Mouse (Mus musculus) ES-Bruce4 (cell line): ENCODE measurements around the gene Fyn.

Experiments
- CTCF ChIP-seq: IDR thresholded peaks from one replicate; pipeline ENCODE4 v1.8.1; 2011; ENCODE audit warnings: low read depth, low read length
- EP300 ChIP-seq: IDR thresholded peaks from 2 replicates; pipeline ENCODE4 v1.6.1; 2011; ENCODE audit warnings: low read depth, low read length; ENCODE audit not compliant: insufficient read depth

DNA sequence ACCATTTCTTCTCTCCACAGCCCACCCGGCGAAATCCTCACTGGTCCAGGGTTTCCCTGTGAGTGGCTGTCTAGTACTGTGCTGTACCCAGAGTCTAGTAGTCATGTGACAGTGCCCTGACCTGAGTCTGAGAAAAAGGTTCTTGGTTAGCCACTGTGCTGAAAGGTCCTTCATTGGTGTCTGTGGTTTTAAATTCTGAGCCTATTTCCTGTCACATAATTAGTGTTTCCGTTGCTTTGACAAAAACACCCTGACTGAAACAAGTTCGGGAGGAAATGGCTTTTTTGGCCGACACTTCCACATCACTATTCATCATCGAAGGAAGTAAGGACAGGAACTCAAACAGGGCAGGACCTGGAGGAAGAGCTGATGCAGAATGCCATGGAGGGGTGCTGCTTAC lies 33.8 kb downstream of the Fyn start:
- TF ChIP-seq EP300 (no peak), CTCF (no peak)
